Mouse (Mus musculus): ENCODE measurements around the gene Fam120a.

GRCm38 (mm10) chr13:48977858-48978257 is 10.0 kb upstream of the Fam120a start:
- TF ChIP-seq TAL1 (IDR thresholded peaks at IDR 0.05; ENCODE audit: low read length) = no peak
- TF ChIP-seq GATA1 (IDR thresholded peaks at IDR 0.05; ENCODE audit: low read length) = no peak

Measured in erythroblast, embryonic 14.5 days (primary cell).